Mouse (Mus musculus) small intestine, adult 2 months (tissue): ENCODE measurements around the gene Htr1d. TPM values are rescaled to one million over a fixed set of nuclear protein-coding genes. Genes with fewer than 3 reads are reported as not detected.

Experiments used
- H3K27ac ChIP-seq: fragments of 200-500 bp; 2 replicates; pipeline ENCODE4 v1.5.1; 2012; ENCODE audit warnings: low read depth, low read length, control low read depth, inconsistent platforms; ENCODE audit not compliant: insufficient read depth
- H3K27me3 ChIP-seq: fragments of 200-500 bp; 2 replicates; pipeline ENCODE4 v1.6.1; 2012; ENCODE audit warnings: mild to moderate bottlenecking, moderate library complexity, low read length, inconsistent platforms; ENCODE audit not compliant: control insufficient read depth, insufficient read depth
- H3K36me3 ChIP-seq: fragments of 200-500 bp; 2 replicates; pipeline ENCODE4 v1.6.1; 2012; ENCODE audit warnings: mild to moderate bottlenecking, low read length, control low read depth, inconsistent platforms; ENCODE audit not compliant: control insufficient read depth, insufficient read depth
- H3K4me1 ChIP-seq: fragments of 200-500 bp; 2 replicates; pipeline ENCODE4 v1.6.1; 2012; ENCODE audit warnings: low read length, inconsistent platforms, mixed read lengths; ENCODE audit not compliant: control insufficient read depth, insufficient read depth, insufficient read length
- H3K4me3 ChIP-seq: fragments of 200-500 bp; 2 replicates; pipeline ENCODE4 v1.5.1; 2012; ENCODE audit warnings: low read depth, mild to moderate bottlenecking, control low read depth, inconsistent platforms, low read length, moderate library complexity
- CTCF ChIP-seq: fragments of 200-500 bp; IDR thresholded peaks from 2 replicates; pipeline ENCODE4 v1.5.1; 2012; ENCODE audit warnings: low read depth, mild to moderate bottlenecking, control low read depth, inconsistent platforms, low read length, moderate library complexity, mixed read lengths; ENCODE audit not compliant: insufficient replicate concordance, insufficient read length; ENCODE audit errors: extremely low read depth
- POLR2A ChIP-seq: fragments of 200-500 bp; IDR thresholded peaks from 2 replicates; pipeline ENCODE4 v1.6.1; 2012; ENCODE audit warnings: low read depth, mild to moderate bottlenecking, control low read depth, inconsistent platforms, low read length, moderate library complexity
- WGBS: fragments of 180-500 bp; shearing (Covaris S2); methylation state at CpG from one replicate; pipeline ENCODE4 v1.1.7; 2018; 5-methylcytosine and 5-hydroxymethylcytosine counted together
- polyA plus RNA-seq: library from polyadenylated mRNA; depleted of rRNA; stranded (reverse); fragments of >200 nt; gene quantifications from 2 replicates; pipeline ENCODE4 v1.2.3, GENCODE M21; 2012

Gene Htr1d
- polyA plus RNA-seq, 1 experiment, result 0.23 TPM

DNA sequence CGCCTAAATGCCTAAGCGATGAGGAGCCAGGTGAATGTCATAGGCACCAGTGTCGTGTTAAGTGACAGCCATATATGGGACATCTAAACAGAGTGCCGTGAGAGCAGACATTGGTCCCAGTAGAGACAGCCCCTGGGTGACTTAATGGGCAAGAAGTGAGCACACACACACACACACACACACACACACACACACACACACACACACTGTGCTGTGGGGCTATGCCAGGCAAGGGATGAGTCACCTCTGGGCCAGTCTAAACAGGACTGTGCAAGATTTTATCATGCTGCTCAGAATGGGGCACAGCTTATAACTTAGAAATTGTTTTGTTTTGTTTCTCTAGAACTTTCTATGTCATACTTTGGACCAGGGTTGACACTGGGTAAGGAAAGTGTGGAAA lies 10.7 kb downstream of the Htr1d start:
- TF ChIP-seq POLR2A, result no peak
- no peak for TF ChIP-seq CTCF
- H3K4me3 ChIP-seq, result no peak overlapping the region
- no peaks in the 10 kb centered on the region for H3K27me3 ChIP-seq
- no peaks in the 10 kb centered on the region for H3K36me3 ChIP-seq
- H3K27ac ChIP-seq, result no peak overlapping the region
- peaks cover 5% of the 10 kb centered on the region; the same call in 1 of the 2 replicates for H3K4me1 ChIP-seq
- WGBS, result 85% methylated on average over 4 of the region's 4 CpGs

DNA sequence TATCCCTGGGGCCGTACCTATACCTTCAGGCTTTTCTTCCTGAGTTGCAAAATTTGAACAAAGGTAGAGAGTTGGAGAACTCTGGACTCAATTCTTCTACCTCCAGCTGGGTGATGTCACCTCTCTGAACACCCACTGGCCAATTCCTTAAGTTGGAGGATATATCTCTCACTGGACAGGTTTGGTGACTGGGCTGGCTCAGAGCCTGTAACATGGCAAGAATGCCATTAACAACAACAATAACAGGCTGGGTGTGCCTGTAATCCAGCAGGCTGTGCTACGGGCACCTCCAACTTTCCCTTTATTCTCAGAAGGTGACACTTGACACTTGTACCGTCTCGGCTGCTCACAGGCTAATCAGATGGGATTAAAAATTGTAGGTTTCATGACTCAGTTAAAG lies 15.8 kb downstream of the Htr1d start:
- Histone ChIP-seq H3K36me3 (no peaks in the 10 kb centered on the region), H3K27ac (no peak overlapping the region), H3K4me1 (peaks cover 5% of the 10 kb centered on the region; the same call in 1 of the 2 replicates), H3K27me3 (no peaks in the 10 kb centered on the region), H3K4me3 (no peak overlapping the region)
- 21% methylated on average over 4 of the region's 4 CpGs for WGBS
- TF ChIP-seq POLR2A (no peak), CTCF (no peak)

DNA sequence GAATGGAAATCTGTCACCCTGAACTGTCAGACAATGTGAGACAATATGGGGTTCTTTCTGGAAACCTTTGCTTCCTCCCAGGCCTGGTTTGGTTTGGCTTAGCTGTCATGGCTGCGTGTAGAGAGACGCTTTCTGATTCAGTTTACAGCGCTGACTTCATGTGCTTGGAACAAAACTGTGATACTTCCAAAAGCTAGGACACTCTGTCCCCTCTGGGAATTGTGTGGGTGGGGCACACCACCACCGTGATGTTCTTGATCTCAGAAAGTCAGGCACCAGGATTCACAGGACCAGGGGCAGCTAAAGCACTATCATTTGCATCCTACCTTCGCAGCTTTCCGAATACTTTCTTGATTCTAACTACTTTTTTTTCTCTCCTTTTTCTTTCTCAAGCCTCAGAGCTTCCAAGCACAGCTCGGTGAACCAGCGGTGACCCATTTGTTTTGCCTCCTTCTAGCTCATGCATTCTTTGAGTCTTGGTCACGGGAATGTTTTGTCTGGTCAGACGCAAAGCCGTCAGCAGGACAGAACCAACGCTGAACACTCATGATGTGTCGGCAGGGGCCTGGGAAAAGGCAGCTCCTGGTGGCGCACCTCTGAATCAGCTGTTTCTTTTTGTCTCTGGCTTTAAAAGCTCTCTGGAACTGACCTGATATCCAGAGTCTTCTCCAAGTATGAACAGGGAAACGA lies 18.2 kb downstream of the Htr1d start:
- WGBS, result 82% methylated on average over 15 of the region's 15 CpGs

DNA sequence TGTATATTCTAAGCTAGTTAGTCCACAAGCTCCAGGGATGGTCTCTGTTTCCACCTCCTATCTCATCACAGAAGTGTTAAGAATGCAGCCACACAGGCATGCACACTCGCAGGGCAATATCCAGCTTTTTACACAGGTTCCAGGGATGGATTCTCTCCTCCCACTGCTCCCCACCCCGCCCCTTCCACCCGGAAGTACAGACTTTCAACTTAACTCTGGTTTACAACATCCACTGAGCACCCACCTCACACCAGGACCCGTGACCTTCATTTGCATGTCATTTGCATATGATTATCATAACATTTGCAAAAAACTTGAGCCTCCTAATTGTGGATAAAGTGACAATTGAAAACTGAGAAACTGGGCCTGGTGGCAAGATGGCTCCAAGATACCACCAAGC lies 21.2 kb downstream of the Htr1d start:
- WGBS, result 42% methylated on average over 4 of the region's 4 CpGs
- Histone ChIP-seq H3K27ac (peak overlapping the region; percentile 19), H3K36me3 (no peaks in the 10 kb centered on the region), H3K27me3 (no peaks in the 10 kb centered on the region), H3K4me1 (peaks cover 4% of the 10 kb centered on the region; the same call in 1 of the 2 replicates), H3K4me3 (no peak overlapping the region)
- TF ChIP-seq POLR2A (no peak), CTCF (no peak)

More for the DNA sequence above, 18.2 kb downstream of the Htr1d start:
- Histone ChIP-seq H3K4me3 (no peak overlapping the region), H3K4me1 (peaks cover 8% of the 10 kb centered on the region; the same call in 1 of the 2 replicates), H3K36me3 (no peaks in the 10 kb centered on the region), H3K27me3 (no peaks in the 10 kb centered on the region), H3K27ac (no peak overlapping the region)
- TF ChIP-seq POLR2A (no peak), CTCF (no peak)

DNA sequence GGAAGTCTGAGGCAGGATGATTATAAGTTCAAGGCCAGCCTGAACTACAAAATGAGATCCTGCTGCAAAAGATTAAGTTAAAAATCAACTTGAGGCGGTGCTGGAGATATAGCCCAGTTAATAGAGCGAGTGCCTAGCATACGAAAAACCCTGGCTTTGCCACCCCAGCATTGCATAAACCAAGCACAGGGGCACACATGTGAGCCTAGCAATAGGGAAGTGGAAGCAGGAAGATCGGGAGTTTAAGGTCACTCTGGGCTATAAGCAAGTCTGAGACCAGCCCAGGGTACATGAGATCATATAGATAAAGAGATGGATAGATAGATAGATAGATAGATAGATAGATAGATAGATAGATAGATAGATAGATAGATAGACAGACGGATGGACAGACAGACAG lies 26.5 kb downstream of the Htr1d start:
- Histone ChIP-seq H3K36me3 (no peaks in the 10 kb centered on the region), H3K4me1 (peaks cover 28% of the 10 kb centered on the region; the same call in 1 of the 2 replicates), H3K4me3 (no peak overlapping the region), H3K27me3 (no peaks in the 10 kb centered on the region), H3K27ac (peak overlapping the region; percentile 91; the same call in 1 of the 2 replicates)
- TF ChIP-seq CTCF, result no peak
- no peak for TF ChIP-seq POLR2A
- 47% methylated on average over 5 of the region's 5 CpGs for WGBS

DNA sequence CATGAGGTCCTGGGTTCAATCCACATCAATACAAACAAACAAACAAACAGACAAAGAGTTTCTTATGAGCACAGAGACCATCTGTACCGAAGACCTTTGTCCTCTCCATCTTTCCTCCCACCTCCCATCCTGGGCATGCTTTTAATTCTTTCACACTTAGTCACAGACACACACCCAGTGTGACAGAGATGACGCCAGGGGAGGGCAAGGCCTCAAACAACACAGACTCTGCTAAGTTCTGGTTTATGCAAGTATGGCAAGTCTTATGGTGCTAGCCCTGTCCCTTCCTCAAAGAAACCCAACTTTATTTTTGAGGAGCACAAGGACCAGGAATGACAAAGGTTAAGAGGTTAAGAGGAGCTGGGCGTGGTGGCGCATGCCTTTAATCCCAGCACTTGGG lies 26.9 kb downstream of the Htr1d start:
- peak overlapping the region; percentile 91 for H3K27ac ChIP-seq
- peaks cover 28% of the 10 kb centered on the region; the same call in 1 of the 2 replicates for H3K4me1 ChIP-seq
- no peaks in the 10 kb centered on the region for H3K36me3 ChIP-seq
- TF ChIP-seq POLR2A (no peak), CTCF (no peak)
- no peaks in the 10 kb centered on the region for H3K27me3 ChIP-seq
- no peak overlapping the region for H3K4me3 ChIP-seq
- 73% methylated on average over 4 of the region's 4 CpGs for WGBS

DNA sequence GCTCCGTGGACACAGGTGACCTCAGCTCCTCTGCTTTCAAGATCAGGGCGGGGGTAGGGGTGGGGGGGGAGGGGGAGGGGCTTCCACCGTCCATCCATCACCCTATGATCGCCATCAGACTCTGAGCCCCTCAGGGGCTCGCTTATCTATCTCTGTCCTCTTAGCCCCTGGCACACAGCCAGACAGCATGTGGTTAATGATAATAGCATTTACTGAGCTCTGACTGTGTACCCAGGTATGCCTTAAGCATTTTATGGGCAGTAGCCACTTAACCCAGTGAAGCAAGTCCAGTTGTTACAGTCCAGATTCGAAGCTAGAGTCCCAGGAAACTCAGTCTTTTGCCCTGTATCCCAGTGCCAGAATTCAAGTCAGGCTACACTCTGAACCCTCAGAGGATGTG lies 28.2 kb downstream of the Htr1d start:
- H3K36me3 ChIP-seq, result no peaks in the 10 kb centered on the region
- peaks cover 24% of the 10 kb centered on the region; the same call in 1 of the 2 replicates for H3K4me1 ChIP-seq
- H3K27ac ChIP-seq, result peak overlapping the region; percentile 94
- H3K4me3 ChIP-seq, result no peak overlapping the region
- TF ChIP-seq POLR2A (no peak), CTCF (no peak)
- 5% methylated on average over 6 of the region's 6 CpGs for WGBS
- no peaks in the 10 kb centered on the region for H3K27me3 ChIP-seq
